Mouse (Mus musculus) heart, postnatal 25 days (tissue): ENCODE data around the gene Sppl2a. TPM values are rescaled to one million over a fixed set of nuclear protein-coding genes. Genes with fewer than 3 reads are reported as not detected.

Source experiments
- microRNA-seq: library from miRNA; unstranded; fragments of <30 nt; microRNA quantifications from one replicate; pipeline ENCODE4 v1.2.0, GENCODE M21; 2022
- total RNA-seq, 2 experiments: library from RNA; stranded (reverse); gene quantifications; 2 replicates each; pipeline ENCODE4 v1.2.3; 2021

Gene Sppl2a
- total RNA-seq, 2 experiments from 2014 or later = 45.3 to 53.2 TPM

Small RNA genes within 50 kb of the gene (microRNA-seq; reads per million reads assigned to microRNA genes)
- 0.83 reads per million for gene Mir3473g

Other genes with a start within 250 kb of the Sppl2a start
- 10 to 100 TPM; 27.9 to 28.4 TPM for gene Usp8, start 225.9 kb downstream of the Sppl2a start, total RNA-seq
- not detected for gene Usp50, start 149.8 kb downstream of the Sppl2a start, total RNA-seq
- gene Trpm7, start 57.0 kb downstream of the Sppl2a start, total RNA-seq = 10 to 100 TPM; 24.9 to 30.8 TPM
- 1 to 10 TPM; 7.0 to 7.2 TPM for gene Ap4e1, start 75.5 kb upstream of the Sppl2a start, total RNA-seq
- 10 to 100 TPM; 16.9 to 20.7 TPM for gene Blvra, start 137.4 kb upstream of the Sppl2a start, total RNA-seq
- 1 to 10 TPM; 1.4 to 2.3 TPM for gene Ncaph, start 200.7 kb upstream of the Sppl2a start, total RNA-seq
- gene Itpripl1, start 210.2 kb upstream of the Sppl2a start, total RNA-seq = 10 to 100 TPM; 10.1 to 14.1 TPM